Mouse (Mus musculus): Measurements from ENCODE around the gene Fgf7. TPM values are rescaled to one million over a fixed set of nuclear protein-coding genes. Genes with fewer than 3 reads are reported as not detected.

Gene Fgf7
- polyA plus RNA-seq, 1 experiment from 2014 or later: 0.22 TPM

GRCm38 (mm10) chr2:126073744-126074143 is 39.3 kb downstream of the Fgf7 start:
- no peak overlapping the region for H3K4me2 ChIP-seq (ENCODE audit: low read length)
- no peaks in the 10 kb centered on the region for H3K27me3 ChIP-seq (replicated peaks; ENCODE audit: control insufficient read depth, insufficient read depth, low read length)
- no peaks in the 10 kb centered on the region for H3K4me1 ChIP-seq (replicated peaks; ENCODE audit: control insufficient read depth, insufficient read depth, low read length)
- no peaks in the 10 kb centered on the region for H3K9me3 ChIP-seq (ENCODE audit: control insufficient read depth, low read length)
- H3K36me3 ChIP-seq (ENCODE audit: control insufficient read depth, insufficient read depth, low read length): no peaks in the 10 kb centered on the region
- WGBS: 84% methylated on average over 4 of the region's 4 CpGs
- no peak overlapping the region for H3K4me3 ChIP-seq (ENCODE audit: low read depth, low read length)
- H3K27ac ChIP-seq (ENCODE audit: low read depth): no peak overlapping the region
- DNase-seq (ENCODE audit: low spot score) (no peak), ATAC-seq (replicated peaks; ENCODE audit: low FRiP score, low TSS enrichment, low read depth) (no peak)
- H3K9ac ChIP-seq (ENCODE audit: low read length): no peak overlapping the region

DNA sequence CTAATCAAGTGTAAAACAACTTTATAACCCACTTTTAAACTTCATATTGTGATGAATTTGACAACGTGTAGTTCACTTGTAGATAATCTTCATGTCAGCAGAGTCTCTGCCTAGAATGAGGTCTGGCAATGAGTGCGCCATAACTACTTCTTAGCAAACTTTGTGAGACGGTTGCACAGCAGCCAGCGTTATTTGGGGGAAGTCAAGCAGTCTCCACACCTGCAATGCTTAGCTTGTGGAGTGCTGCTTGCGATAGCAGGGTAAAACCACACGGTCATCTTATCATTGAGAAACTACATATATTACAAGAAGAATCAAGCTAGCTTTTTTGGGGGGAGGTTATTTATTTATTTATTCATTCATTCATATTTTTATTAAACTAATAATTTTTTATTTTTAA is 42.0 kb downstream of the Fgf7 start:
- Histone ChIP-seq H3K9me3 (ENCODE audit: control insufficient read depth, low read length) (no peaks in the 10 kb centered on the region), H3K4me3 (ENCODE audit: low read depth, low read length) (no peak overlapping the region), H3K9ac (ENCODE audit: low read length) (no peak overlapping the region), H3K27ac (ENCODE audit: low read depth) (no peak overlapping the region), H3K36me3 (ENCODE audit: control insufficient read depth, insufficient read depth, low read length) (no peaks in the 10 kb centered on the region), H3K27me3 (replicated peaks; ENCODE audit: control insufficient read depth, insufficient read depth, low read length) (no peaks in the 10 kb centered on the region), H3K4me2 (ENCODE audit: low read length) (no peak overlapping the region), H3K4me1 (replicated peaks; ENCODE audit: control insufficient read depth, insufficient read depth, low read length) (no peaks in the 10 kb centered on the region)
- DNase-seq (ENCODE audit: low spot score) (no peak), ATAC-seq (replicated peaks; ENCODE audit: low FRiP score, low TSS enrichment, low read depth) (no peak)
- 91% methylated on average over 6 of the region's 6 CpGs for WGBS

GRCm38 (mm10) chr2:126079086-126079485 is 44.6 kb downstream of the Fgf7 start:
- 57% methylated on average over 2 of the region's 2 CpGs for WGBS
- no peak overlapping the region for H3K4me3 ChIP-seq (ENCODE audit: low read depth, low read length)

DNA sequence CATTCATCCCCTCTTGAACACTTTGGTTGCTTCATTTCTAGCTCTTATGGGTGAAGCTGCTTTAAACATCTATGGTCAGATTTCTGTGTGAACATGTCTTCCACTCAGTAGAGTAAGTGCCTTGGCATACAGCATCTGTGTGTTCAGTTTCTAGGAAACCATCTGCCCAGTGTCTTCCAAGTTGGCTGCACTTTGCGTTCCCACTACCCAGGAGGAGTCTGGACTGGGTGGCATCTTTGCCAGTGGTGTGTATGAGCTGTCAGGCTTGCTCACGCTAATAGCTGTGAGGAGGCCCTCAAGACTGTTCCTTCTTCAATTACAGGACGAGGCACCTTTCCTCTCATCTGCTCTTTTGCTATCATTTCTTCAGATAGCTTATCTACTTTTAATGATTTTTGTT is 49.9 kb downstream of the Fgf7 start:
- H3K4me1 ChIP-seq (replicated peaks; ENCODE audit: control insufficient read depth, insufficient read depth, low read length): no peaks in the 10 kb centered on the region
- H3K36me3 ChIP-seq (ENCODE audit: control insufficient read depth, insufficient read depth, low read length): no peaks in the 10 kb centered on the region
- no peaks in the 10 kb centered on the region for H3K27me3 ChIP-seq (replicated peaks; ENCODE audit: control insufficient read depth, insufficient read depth, low read length)
- no peak overlapping the region for H3K4me2 ChIP-seq (ENCODE audit: low read length)
- no peaks in the 10 kb centered on the region for H3K9me3 ChIP-seq (ENCODE audit: control insufficient read depth, low read length)
- ATAC-seq (replicated peaks; ENCODE audit: low FRiP score, low TSS enrichment, low read depth): no peak
- no peak overlapping the region for H3K4me3 ChIP-seq (ENCODE audit: low read depth, low read length)
- DNase-seq (ENCODE audit: low spot score): no peak
- H3K27ac ChIP-seq (ENCODE audit: low read depth): no peak overlapping the region
- WGBS: 77% methylated on average over 3 of the region's 3 CpGs
- no peak overlapping the region for H3K9ac ChIP-seq (ENCODE audit: low read length)

More at GRCm38 (mm10) chr2:126079086-126079485, 44.6 kb downstream of the Fgf7 start:
- H3K4me1 ChIP-seq (replicated peaks; ENCODE audit: control insufficient read depth, insufficient read depth, low read length): no peaks in the 10 kb centered on the region
- no peaks in the 10 kb centered on the region for H3K36me3 ChIP-seq (ENCODE audit: control insufficient read depth, insufficient read depth, low read length)
- H3K9ac ChIP-seq (ENCODE audit: low read length): no peak overlapping the region
- H3K27ac ChIP-seq (ENCODE audit: low read depth): no peak overlapping the region
- no peaks in the 10 kb centered on the region for H3K27me3 ChIP-seq (replicated peaks; ENCODE audit: control insufficient read depth, insufficient read depth, low read length)
- DNase-seq (ENCODE audit: low spot score) (no peak), ATAC-seq (replicated peaks; ENCODE audit: low FRiP score, low TSS enrichment, low read depth) (no peak)
- no peak overlapping the region for H3K4me2 ChIP-seq (ENCODE audit: low read length)
- H3K9me3 ChIP-seq (ENCODE audit: control insufficient read depth, low read length): no peaks in the 10 kb centered on the region

GRCm38 (mm10) chr2:126086187-126086586 is 51.7 kb downstream of the Fgf7 start:
- H3K4me2 ChIP-seq (ENCODE audit: low read length): no peak overlapping the region
- H3K9ac ChIP-seq (ENCODE audit: low read length): no peak overlapping the region
- H3K36me3 ChIP-seq (ENCODE audit: control insufficient read depth, insufficient read depth, low read length): no peaks in the 10 kb centered on the region
- H3K4me1 ChIP-seq (replicated peaks; ENCODE audit: control insufficient read depth, insufficient read depth, low read length): no peaks in the 10 kb centered on the region
- no peaks in the 10 kb centered on the region for H3K9me3 ChIP-seq (ENCODE audit: control insufficient read depth, low read length)
- H3K27me3 ChIP-seq (replicated peaks; ENCODE audit: control insufficient read depth, insufficient read depth, low read length): no peaks in the 10 kb centered on the region
- no peak for DNase-seq (ENCODE audit: low spot score)
- WGBS: 81% methylated on average over 8 of the region's 8 CpGs
- ATAC-seq (replicated peaks; ENCODE audit: low FRiP score, low TSS enrichment, low read depth): no peak
- no peak overlapping the region for H3K27ac ChIP-seq (ENCODE audit: low read depth)
- no peak overlapping the region for H3K4me3 ChIP-seq (ENCODE audit: low read depth, low read length)

- H3K4me1 ChIP-seq (replicated peaks; ENCODE audit: control insufficient read depth, insufficient read depth, low read length): no peaks in the 10 kb centered on the region
- no peaks in the 10 kb centered on the region for H3K9me3 ChIP-seq (ENCODE audit: control insufficient read depth, low read length)
- no peak overlapping the region for H3K27ac ChIP-seq (ENCODE audit: low read depth)
- ATAC-seq (replicated peaks; ENCODE audit: low FRiP score, low TSS enrichment, low read depth): no peak
- no peaks in the 10 kb centered on the region for H3K27me3 ChIP-seq (replicated peaks; ENCODE audit: control insufficient read depth, insufficient read depth, low read length)
- whole genome bisulfite sequencing: 71% methylated on average over 5 of the region's 5 CpGs
- no peak overlapping the region for H3K4me3 ChIP-seq (ENCODE audit: low read depth, low read length)
- no peak for DNase-seq (ENCODE audit: low spot score)
- H3K9ac ChIP-seq (ENCODE audit: low read length): no peak overlapping the region
- H3K36me3 ChIP-seq (ENCODE audit: control insufficient read depth, insufficient read depth, low read length): no peaks in the 10 kb centered on the region
- no peak overlapping the region for H3K4me2 ChIP-seq (ENCODE audit: low read length)
Measured at GRCm38 (mm10) chr2:126090432-126090831, 56.0 kb downstream of the Fgf7 start.

DNA sequence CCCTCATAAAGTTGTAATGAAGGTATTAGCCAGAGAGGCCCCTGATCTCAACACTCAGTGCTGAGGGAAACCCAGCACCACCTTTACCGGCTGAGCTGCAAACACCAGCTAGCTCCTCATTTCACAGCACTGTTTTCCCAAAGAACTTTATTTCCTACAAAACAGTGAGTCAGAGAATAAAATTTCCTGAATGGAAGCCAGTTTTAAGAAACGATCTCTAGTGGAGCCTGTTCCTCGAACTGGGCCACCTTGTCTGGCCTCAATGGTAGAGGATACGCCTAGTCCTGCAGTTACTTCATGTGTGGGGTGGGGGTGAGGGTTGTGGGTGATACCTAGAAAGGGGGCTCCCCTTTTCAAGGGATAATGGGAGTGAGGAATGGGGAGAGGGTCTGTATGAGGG is 60.2 kb downstream of the Fgf7 start:
- DNase-seq (ENCODE audit: low spot score): no peak
- no peak overlapping the region for H3K4me3 ChIP-seq (ENCODE audit: low read depth, low read length)
- no peak for ATAC-seq (replicated peaks; ENCODE audit: low FRiP score, low TSS enrichment, low read depth)

More for the DNA sequence above, 60.2 kb downstream of the Fgf7 start:
- WGBS: 86% methylated on average over 4 of the region's 4 CpGs
- no peaks in the 10 kb centered on the region for H3K9me3 ChIP-seq (ENCODE audit: control insufficient read depth, low read length)
- H3K4me1 ChIP-seq (replicated peaks; ENCODE audit: control insufficient read depth, insufficient read depth, low read length): no peaks in the 10 kb centered on the region
- no peaks in the 10 kb centered on the region for H3K27me3 ChIP-seq (replicated peaks; ENCODE audit: control insufficient read depth, insufficient read depth, low read length)
- H3K27ac ChIP-seq (ENCODE audit: low read depth): no peak overlapping the region
- no peak overlapping the region for H3K9ac ChIP-seq (ENCODE audit: low read length)
- H3K36me3 ChIP-seq (ENCODE audit: control insufficient read depth, insufficient read depth, low read length): no peaks in the 10 kb centered on the region
- no peak overlapping the region for H3K4me2 ChIP-seq (ENCODE audit: low read length)

Other genes with a start within 250 kb of the Fgf7 start
- 46.0 and 48.2 TPM in 2 replicates for gene Galk2, start 175.5 kb upstream of the Fgf7 start, polyA plus RNA-seq (2014; fragmentation: Nextera tagmentation; extraction: Ambion mirVana)
- gene Cops2, start 175.5 kb upstream of the Fgf7 start, polyA plus RNA-seq (2014; fragmentation: Nextera tagmentation; extraction: Ambion mirVana): 70.9 and 77.8 TPM in 2 replicates
- not detected in 2 replicates for gene Fam227b, start 117.3 kb downstream of the Fgf7 start, polyA plus RNA-seq (2014; fragmentation: Nextera tagmentation; extraction: Ambion mirVana)
- 29.2 and 30.3 TPM in 2 replicates for gene Dtwd1, start 117.5 kb downstream of the Fgf7 start, polyA plus RNA-seq (2014; fragmentation: Nextera tagmentation; extraction: Ambion mirVana)
- gene Gm17555, start 180.4 kb downstream of the Fgf7 start, polyA plus RNA-seq (2014; fragmentation: Nextera tagmentation; extraction: Ambion mirVana): not detected in 2 replicates